ENCODE assay signal across 12 mouse cellular contexts in genomic region chr13:103211953-103212352, GRCm38 (mm10).
DNase-seq lines count a peak whose midpoint lies in the region; ATAC-seq and TF ChIP-seq lines count a peak whose summit lies in the region.
"Had no signal": no experiment of that assay in that cellular context is flagged by ENCODE, and none has a peak within 500 bp of the region (broad histone marks: within the 10 kb centered on the region; RNA-seq: fewer than 3 reads in every experiment).

No protein-coding gene starts in this region.

- peak overlapping the region; percentile 22; the same call in 1 of the 2 replicates for H3K27ac ChIP-seq in heart, embryonic 10.5 days
- H3K27ac ChIP-seq in lung, embryonic 15.5 days: 0 out of 2 replicates have a peak overlapping the region, but pooled peaks have one; percentile 33
- H3K27ac ChIP-seq in intestine, embryonic 15.5 days: peak overlapping the region; percentile 36; the same call in 1 of the 2 replicates
- H3K27ac ChIP-seq in forebrain, embryonic 15.5 days (replicated peaks): no peak overlapping the region
- H3K27ac ChIP-seq: liver, embryonic 14.5 days; midbrain, embryonic 10.5 days; neural tube, embryonic 15.5 days had no signal

- DNase-seq in heart, embryonic 10.5 days (ENCODE audit: low spot score): peak; percentile 70
- DNase-seq in heart, postnatal 25 days (ENCODE audit: low spot score): no peak
- DNase-seq in lung, adult 2 months: no peak
- DNase-seq in yolk sac, embryonic 10.5 days (ENCODE audit: low spot score): peak; percentile 15
- no peak for DNase-seq in urinary bladder, adult 2 months (ENCODE audit: low spot score)

- 54% methylated on average over 6 of the region's 6 CpGs for WGBS in heart, embryonic 10.5 days
- 49% methylated on average over 6 of the region's 6 CpGs for WGBS in lung, embryonic 15.5 days
- 36% methylated on average over 6 of the region's 6 CpGs for WGBS in lung, adult 2 months
- 48% methylated on average over 6 of the region's 6 CpGs for WGBS in intestine, embryonic 15.5 days
- 82% methylated on average over 6 of the region's 6 CpGs for WGBS in forebrain, embryonic 15.5 days

- TF ChIP-seq POLR2A in lung, adult 2 months (IDR thresholded peaks at IDR 0.05; ENCODE audit: borderline replicate concordance, extremely low read depth, low read depth, low read length): no peak

- TF ChIP-seq CTCF in lung, adult 2 months (IDR thresholded peaks at IDR 0.05; ENCODE audit: insufficient read depth, low read length): no peak

- intact Hi-C loops in heart, postnatal 25 days (cut with DNase I): loop anchor here (10.0 kb wide), 1 partner anchor 123 kb away; the partner anchor contains the start of gene Mast4

- H3K4me3 ChIP-seq in heart, embryonic 10.5 days: no peak overlapping the region
- H3K4me3 ChIP-seq in lung, embryonic 15.5 days: no peak overlapping the region
- no peak overlapping the region for H3K4me3 ChIP-seq in lung, adult 2 months (replicated peaks; ENCODE audit: extremely low read depth, low read depth, low read length)
- no peak overlapping the region for H3K4me3 ChIP-seq in intestine, embryonic 15.5 days (replicated peaks)
- no peak overlapping the region for H3K4me3 ChIP-seq in forebrain, embryonic 15.5 days
- H3K4me3 ChIP-seq: midbrain, embryonic 10.5 days; neural tube, embryonic 15.5 days had no signal

- H3K27me3 ChIP-seq in heart, embryonic 10.5 days (ENCODE audit: insufficient read depth, poor library complexity, severe bottlenecking): no peaks in the 10 kb centered on the region
- H3K27me3 ChIP-seq in lung, embryonic 15.5 days: no peaks in the 10 kb centered on the region
- H3K27me3 ChIP-seq in intestine, embryonic 15.5 days (replicated peaks): no peaks in the 10 kb centered on the region
- no peaks in the 10 kb centered on the region for H3K27me3 ChIP-seq in forebrain, embryonic 15.5 days
- H3K27me3 ChIP-seq: neural tube, embryonic 15.5 days had no signal

- peaks cover 10% of the 10 kb centered on the region for H3K4me1 ChIP-seq in heart, embryonic 10.5 days
- peaks cover 8% of the 10 kb centered on the region; the same call in 1 of the 2 replicates for H3K4me1 ChIP-seq in lung, embryonic 15.5 days
- H3K4me1 ChIP-seq in lung, adult 2 months (ENCODE audit: control insufficient read depth, insufficient read depth, low read length): no peaks in the 10 kb centered on the region; the same call in 1 of the 2 replicates
- peaks cover 6% of the 10 kb centered on the region; the same call in 1 of the 2 replicates for H3K4me1 ChIP-seq in intestine, embryonic 15.5 days (replicated peaks)
- H3K4me1 ChIP-seq in forebrain, embryonic 15.5 days: no peaks in the 10 kb centered on the region
- H3K4me1 ChIP-seq: neural tube, embryonic 15.5 days had no signal

- no peak overlapping the region for H3K4me2 ChIP-seq in lung, embryonic 15.5 days
- H3K4me2 ChIP-seq in intestine, embryonic 15.5 days (replicated peaks): no peak overlapping the region; the same call in 1 of the 2 replicates
- H3K4me2 ChIP-seq in forebrain, embryonic 15.5 days (replicated peaks): no peak overlapping the region
- H3K4me2 ChIP-seq: neural tube, embryonic 15.5 days had no signal

- ATAC-seq in lung, embryonic 15.5 days (ENCODE audit: borderline replicate concordance, extremely low read depth, low FRiP score, low TSS enrichment): no peak
- ATAC-seq in intestine, embryonic 15.5 days: peak; percentile 28; the same call in 1 of the 2 replicates
- no peak for ATAC-seq in forebrain, embryonic 15.5 days (replicated peaks)
- ATAC-seq: CD4-positive, CD25-positive, alpha-beta regulatory T cell, adult 4 months had no signal

- H3K36me3 ChIP-seq in heart, embryonic 10.5 days: no peaks in the 10 kb centered on the region
- no peaks in the 10 kb centered on the region for H3K36me3 ChIP-seq in lung, embryonic 15.5 days
- no peaks in the 10 kb centered on the region for H3K36me3 ChIP-seq in intestine, embryonic 15.5 days
- no peaks in the 10 kb centered on the region for H3K36me3 ChIP-seq in forebrain, embryonic 15.5 days
- H3K36me3 ChIP-seq: midbrain, embryonic 10.5 days; neural tube, embryonic 15.5 days had no signal

- no peaks in the 10 kb centered on the region for H3K9me3 ChIP-seq in heart, embryonic 10.5 days
- H3K9me3 ChIP-seq in lung, embryonic 15.5 days: no peaks in the 10 kb centered on the region
- no peaks in the 10 kb centered on the region for H3K9me3 ChIP-seq in intestine, embryonic 15.5 days
- H3K9me3 ChIP-seq in forebrain, embryonic 15.5 days: no peaks in the 10 kb centered on the region
- H3K9me3 ChIP-seq: midbrain, embryonic 10.5 days; neural tube, embryonic 15.5 days had no signal

- H3K9ac ChIP-seq in lung, embryonic 15.5 days: no peak overlapping the region
- no peak overlapping the region for H3K9ac ChIP-seq in intestine, embryonic 15.5 days
- no peak overlapping the region for H3K9ac ChIP-seq in forebrain, embryonic 15.5 days (replicated peaks)
- H3K9ac ChIP-seq: liver, embryonic 14.5 days; neural tube, embryonic 15.5 days had no signal

Comparison
In these comparisons a context has a peak if more than half of its experiments do, and no peak if none do; other contexts are left out.
1. DNase-seq: peak in heart, embryonic 10.5 days (single experiment) and yolk sac, embryonic 10.5 days (single experiment); none in heart, postnatal 25 days (single experiment), lung, adult 2 months (single experiment) and urinary bladder, adult 2 months (single experiment).